Mouse (Mus musculus) midbrain, embryonic 13.5 days (tissue): Measurements from ENCODE around the gene Olfr1200. TPM values are rescaled to one million over a fixed set of nuclear protein-coding genes. Genes with fewer than 3 reads are reported as not detected.

Source experiments
- ATAC-seq: fragments of 200-750 bp; cut with Nextera tagmentation; 2 replicates; pipeline ENCODE4 v1.8.0; 2017; ENCODE audit warnings: mild to moderate bottlenecking, moderate TSS enrichment, moderate library complexity
- H3K27ac ChIP-seq: fragments of 300-500 bp; sonication (generic); 2 replicates; pipeline ENCODE4 v1.5.1; 2015; ENCODE audit warnings: inconsistent platforms, mild to moderate bottlenecking, moderate library complexity
- H3K27me3 ChIP-seq: fragments of 300-500 bp; sonication (generic); 2 replicates; pipeline ENCODE4 v1.6.1; 2015; ENCODE audit warnings: mild to moderate bottlenecking, inconsistent platforms
- H3K36me3 ChIP-seq: fragments of 300-500 bp; sonication (generic); 2 replicates; pipeline ENCODE4 v1.6.1; 2015; ENCODE audit warnings: mild to moderate bottlenecking, inconsistent platforms
- H3K4me1 ChIP-seq: fragments of 300-500 bp; sonication (generic); replicated peaks from 2 replicates; pipeline ENCODE4 v1.6.1; 2015; ENCODE audit warnings: inconsistent platforms
- H3K4me2 ChIP-seq: fragments of 300-500 bp; sonication (generic); replicated peaks from 2 replicates; pipeline ENCODE4 v1.6.1; 2015; ENCODE audit warnings: moderate library complexity, mild to moderate bottlenecking, inconsistent platforms
- H3K4me3 ChIP-seq: fragments of 300-500 bp; sonication (generic); replicated peaks from 2 replicates; pipeline ENCODE4 v1.5.1; 2015; ENCODE audit warnings: mild to moderate bottlenecking, inconsistent platforms
- H3K9ac ChIP-seq: fragments of 300-500 bp; sonication (generic); replicated peaks from 2 replicates; pipeline ENCODE4 v1.6.1; 2015; ENCODE audit warnings: mild to moderate bottlenecking, inconsistent platforms
- H3K9me3 ChIP-seq: fragments of 300-500 bp; sonication (generic); 2 replicates; pipeline ENCODE4 v1.6.1; 2016; ENCODE audit warnings: mild to moderate bottlenecking, inconsistent platforms
- WGBS: fragments of 180-500 bp; shearing (Covaris S2); methylation state at CpG from one replicate; pipeline ENCODE4 v1.1.7; 2015; 5-methylcytosine and 5-hydroxymethylcytosine counted together
- polyA plus RNA-seq: library from polyadenylated mRNA; unstranded; fragments of >200 nt; fragmentation: Nextera tagmentation; extraction: Ambion mirVana; gene quantifications from 2 replicates; pipeline ENCODE4 v1.2.1, GENCODE M21; 2015

The Olfr1200 gene
- not detected in 2 replicates for polyA plus RNA-seq

GRCm38 (mm10) chr2:88770388-88770787 lies at the start of gene Olfr1200:
Gene Olfr1200, minus strand, starts transcription at chr2:88770488.
- WGBS, result 87% methylated on average over 2 of the region's 2 CpGs
- H3K4me1 ChIP-seq, result no peaks in the 10 kb centered on the region
- no peak within 1 kb of the TSS for H3K4me3 ChIP-seq
- ATAC-seq, result no peak
- H3K9me3 ChIP-seq, result no peaks in the 10 kb centered on the region
- H3K27ac ChIP-seq, result no peak within 1 kb of the TSS
- no peaks in the 10 kb centered on the region for H3K36me3 ChIP-seq
- H3K27me3 ChIP-seq, result no peaks in the 10 kb centered on the region
- no peak within 1 kb of the TSS for H3K9ac ChIP-seq
- no peak within 1 kb of the TSS for H3K4me2 ChIP-seq

- no peak within 1 kb of the TSS for H3K4me3 ChIP-seq
- H3K9ac ChIP-seq, result no peak within 1 kb of the TSS
- H3K27me3 ChIP-seq, result no peaks in the 10 kb centered on the region
- H3K27ac ChIP-seq, result no peak within 1 kb of the TSS
- no peaks in the 10 kb centered on the region for H3K36me3 ChIP-seq
- no peaks in the 10 kb centered on the region for H3K9me3 ChIP-seq
- WGBS, result 64% methylated on average over 1 of the region's 1 CpGs
- no peaks in the 10 kb centered on the region for H3K4me1 ChIP-seq
- H3K4me2 ChIP-seq, result no peak within 1 kb of the TSS
- ATAC-seq, result no peak
Observed at GRCm38 (mm10) chr2:88814196-88814595, 43.9 kb upstream of the Olfr1200 start, which contains the start of gene Olfr1202. Gene Olfr1202, plus strand, starts transcription at chr2:88814496.

- no peaks in the 10 kb centered on the region for H3K36me3 ChIP-seq
- H3K27me3 ChIP-seq, result no peaks in the 10 kb centered on the region
- no peak for ATAC-seq
- no peak within 1 kb of the TSS for H3K4me3 ChIP-seq
- H3K9me3 ChIP-seq, result no peaks in the 10 kb centered on the region
- no peak within 1 kb of the TSS for H3K27ac ChIP-seq
- H3K4me1 ChIP-seq, result no peaks in the 10 kb centered on the region
- H3K9ac ChIP-seq, result no peak within 1 kb of the TSS
- no peak within 1 kb of the TSS for H3K4me2 ChIP-seq
- 83% methylated on average over 6 of the region's 6 CpGs for WGBS
Observed at GRCm38 (mm10) chr2:88792736-88793135, 22.4 kb upstream of the Olfr1200 start, which contains the start of gene Olfr1201. Gene Olfr1201, plus strand, starts transcription at chr2:88793036.

GRCm38 (mm10) chr2:88760369-88760768 lies 9.9 kb downstream of the Olfr1200 start, which contains the start of gene Olfr1199:
Gene Olfr1199, minus strand, starts transcription at chr2:88760469.
- Histone ChIP-seq H3K9me3 (no peaks in the 10 kb centered on the region), H3K4me3 (no peak within 1 kb of the TSS), H3K4me2 (no peak within 1 kb of the TSS), H3K27ac (no peak within 1 kb of the TSS), H3K4me1 (no peaks in the 10 kb centered on the region), H3K9ac (no peak within 1 kb of the TSS), H3K36me3 (no peaks in the 10 kb centered on the region), H3K27me3 (no peaks in the 10 kb centered on the region)
- ATAC-seq, result no peak
- WGBS, result 93% methylated on average over 2 of the region's 2 CpGs

GRCm38 (mm10) chr2:88751270-88751669 lies 19.0 kb downstream of the Olfr1200 start, which contains the start of gene Olfr1198:
Gene Olfr1198, minus strand, starts transcription at chr2:88751370.
- no peaks in the 10 kb centered on the region for H3K36me3 ChIP-seq
- no peak for ATAC-seq
- H3K4me1 ChIP-seq, result no peaks in the 10 kb centered on the region
- H3K4me2 ChIP-seq, result no peak within 1 kb of the TSS
- 90% methylated on average over 2 of the region's 2 CpGs for WGBS
- H3K9me3 ChIP-seq, result no peaks in the 10 kb centered on the region
- no peaks in the 10 kb centered on the region for H3K27me3 ChIP-seq
- no peak within 1 kb of the TSS for H3K4me3 ChIP-seq
- H3K27ac ChIP-seq, result no peak within 1 kb of the TSS
- no peak within 1 kb of the TSS for H3K9ac ChIP-seq

- no peaks in the 10 kb centered on the region for H3K4me1 ChIP-seq
- no peak overlapping the region for H3K4me3 ChIP-seq
- WGBS, result 69% methylated on average over 3 of the region's 3 CpGs
- H3K27me3 ChIP-seq, result no peaks in the 10 kb centered on the region
- H3K27ac ChIP-seq, result no peak overlapping the region
- H3K36me3 ChIP-seq, result no peaks in the 10 kb centered on the region
- H3K4me2 ChIP-seq, result no peak overlapping the region
- no peaks in the 10 kb centered on the region for H3K9me3 ChIP-seq
- H3K9ac ChIP-seq, result no peak overlapping the region
- no peak for ATAC-seq
Observed at GRCm38 (mm10) chr2:88743379-88743778, 26.9 kb downstream of the Olfr1200 start.

- Histone ChIP-seq H3K4me3 (no peak within 1 kb of the TSS), H3K9ac (no peak within 1 kb of the TSS), H3K27me3 (no peaks in the 10 kb centered on the region), H3K27ac (no peak within 1 kb of the TSS), H3K9me3 (no peaks in the 10 kb centered on the region), H3K4me1 (no peaks in the 10 kb centered on the region), H3K4me2 (no peak within 1 kb of the TSS), H3K36me3 (no peaks in the 10 kb centered on the region)
- ATAC-seq, result no peak
- WGBS, result 84% methylated on average over 1 of the region's 1 CpGs
Observed at GRCm38 (mm10) chr2:88732266-88732665, 38.0 kb downstream of the Olfr1200 start, which contains the start of gene Olfr1197. Gene Olfr1197, minus strand, starts transcription at chr2:88732366.

Other genes starting within 250 kb of the Olfr1200 start
- gene Olfr1188, start 213.6 kb downstream of the Olfr1200 start, polyA plus RNA-seq, result not detected in 2 replicates
- gene Olfr1189, start 184.0 kb downstream of the Olfr1200 start, polyA plus RNA-seq, result not detected in 2 replicates
- not detected in 2 replicates for gene Olfr1191-ps1, start 129.9 kb downstream of the Olfr1200 start, polyA plus RNA-seq
- gene Olfr1192-ps1, start 122.0 kb downstream of the Olfr1200 start, polyA plus RNA-seq, result not detected in 2 replicates
- not detected in 2 replicates for gene Olfr1193, start 94.9 kb downstream of the Olfr1200 start, polyA plus RNA-seq
- not detected in 2 replicates for gene Olfr1195, start 81.3 kb downstream of the Olfr1200 start, polyA plus RNA-seq
- gene Olfr1196, start 65.9 kb downstream of the Olfr1200 start, polyA plus RNA-seq, result 0.11 TPM in 1 of 2 replicates, not detected in the other
- gene Olfr1197, start 38.1 kb downstream of the Olfr1200 start, polyA plus RNA-seq, result not detected in 2 replicates
- not detected in 2 replicates for gene Olfr1198, start 19.1 kb downstream of the Olfr1200 start, polyA plus RNA-seq
- gene Olfr1199, start 10.0 kb downstream of the Olfr1200 start, polyA plus RNA-seq, result not detected in 2 replicates
- not detected in 2 replicates for gene Olfr1201, start 22.5 kb upstream of the Olfr1200 start, polyA plus RNA-seq
- not detected in 2 replicates for gene Olfr1202, start 44.0 kb upstream of the Olfr1200 start, polyA plus RNA-seq
- gene Olfr1205, start 59.2 kb upstream of the Olfr1200 start, polyA plus RNA-seq, result not detected in 2 replicates
- not detected in 2 replicates for gene Olfr1204, start 78.8 kb upstream of the Olfr1200 start, polyA plus RNA-seq
- not detected in 2 replicates for gene Olfr1206, start 92.7 kb upstream of the Olfr1200 start, polyA plus RNA-seq
- gene Olfr1208, start 131.8 kb upstream of the Olfr1200 start, polyA plus RNA-seq, result not detected in 2 replicates
- not detected in 2 replicates for gene Olfr1209, start 144.7 kb upstream of the Olfr1200 start, polyA plus RNA-seq
- gene Olfr1211, start 167.6 kb upstream of the Olfr1200 start, polyA plus RNA-seq, result not detected in 2 replicates
- gene Olfr1212, start 183.5 kb upstream of the Olfr1200 start, polyA plus RNA-seq, result not detected in 2 replicates
- not detected in 2 replicates for gene Gm13762, start 209.8 kb upstream of the Olfr1200 start, polyA plus RNA-seq
- gene Olfr1214, start 222.2 kb upstream of the Olfr1200 start, polyA plus RNA-seq, result not detected in 2 replicates
- gene Olfr1215, start 236.5 kb upstream of the Olfr1200 start, polyA plus RNA-seq, result not detected in 2 replicates
- not detected in 2 replicates for gene Olfr1216, start 247.9 kb upstream of the Olfr1200 start, polyA plus RNA-seq